Mouse (Mus musculus) hindbrain, embryonic 10.5 days (tissue): Measurements from ENCODE around the gene Abhd6. TPM values are rescaled to one million over a fixed set of nuclear protein-coding genes. Genes with fewer than 3 reads are reported as not detected.

Source experiments
- DNase-seq: peaks from one replicate; pipeline ENCODE4 v3.0.0-alpha.2; 2017; ENCODE audit warnings: low spot score
- H3K27ac ChIP-seq: fragments of 300-500 bp; sonication (generic); 2 replicates; pipeline ENCODE4 v1.5.1; 2016; ENCODE audit warnings: mild to moderate bottlenecking, moderate library complexity
- H3K27me3 ChIP-seq: fragments of 300-500 bp; sonication (generic); 2 replicates; pipeline ENCODE4 v1.6.1; 2016; ENCODE audit warnings: mild to moderate bottlenecking; ENCODE audit not compliant: poor library complexity, insufficient read depth, severe bottlenecking
- H3K36me3 ChIP-seq: fragments of 300-500 bp; sonication (generic); 2 replicates; pipeline ENCODE4 v1.6.1; 2016; ENCODE audit warnings: mild to moderate bottlenecking, moderate library complexity
- H3K4me1 ChIP-seq: fragments of 300-500 bp; sonication (generic); replicated peaks from 2 replicates; pipeline ENCODE4 v1.6.1; 2016; ENCODE audit warnings: mild to moderate bottlenecking
- H3K4me3 ChIP-seq: fragments of 300-500 bp; sonication (generic); 2 replicates; pipeline ENCODE4 v1.5.1; 2016; ENCODE audit warnings: mild to moderate bottlenecking, moderate library complexity
- H3K9me3 ChIP-seq: fragments of 300-500 bp; sonication (generic); 2 replicates; pipeline ENCODE4 v1.6.1; 2016; ENCODE audit warnings: mild to moderate bottlenecking, moderate library complexity
- WGBS: fragments of 180-500 bp; shearing (Covaris S2); methylation state at CpG from one replicate; pipeline ENCODE4 v1.1.7; 2016; 5-methylcytosine and 5-hydroxymethylcytosine counted together
- polyA plus RNA-seq: library from polyadenylated mRNA; unstranded; fragments of >200 nt; fragmentation: Nextera tagmentation; extraction: Ambion mirVana; gene quantifications from 2 replicates; pipeline ENCODE4 v1.2.1, GENCODE M21; 2016

The Abhd6 gene
- polyA plus RNA-seq, 1 experiment from 2014 or later: 15.1 TPM

DNA sequence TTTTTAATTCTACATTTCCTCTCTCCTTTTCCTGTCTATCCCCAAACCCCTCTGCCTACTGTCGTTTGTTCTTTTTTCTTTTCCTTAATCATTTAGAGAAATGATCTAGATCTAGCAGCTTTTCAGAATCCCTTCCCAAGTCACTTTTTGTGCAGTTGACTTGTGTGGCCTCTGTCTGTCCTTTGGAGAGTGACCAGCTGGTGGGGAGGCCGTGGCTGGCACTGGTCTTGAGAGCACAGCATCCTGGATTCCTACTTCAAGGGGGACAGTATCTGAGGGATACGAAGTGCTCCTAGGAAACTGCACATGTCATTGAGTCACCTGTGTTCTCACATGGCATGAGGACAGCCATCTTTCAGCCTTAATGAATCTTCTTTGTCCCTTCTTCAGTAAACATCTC lies 37.5 kb downstream of the Abhd6 start:
- 83% methylated on average over 3 of the region's 3 CpGs for WGBS
- H3K27ac ChIP-seq: no peak overlapping the region
- H3K27me3 ChIP-seq: no peaks in the 10 kb centered on the region
- no peak overlapping the region for H3K4me3 ChIP-seq
- H3K9me3 ChIP-seq: no peaks in the 10 kb centered on the region
- peaks cover 4% of the 10 kb centered on the region; the same call in 1 of the 2 replicates for H3K36me3 ChIP-seq
- DNase-seq: no peak
- no peaks in the 10 kb centered on the region for H3K4me1 ChIP-seq

DNA sequence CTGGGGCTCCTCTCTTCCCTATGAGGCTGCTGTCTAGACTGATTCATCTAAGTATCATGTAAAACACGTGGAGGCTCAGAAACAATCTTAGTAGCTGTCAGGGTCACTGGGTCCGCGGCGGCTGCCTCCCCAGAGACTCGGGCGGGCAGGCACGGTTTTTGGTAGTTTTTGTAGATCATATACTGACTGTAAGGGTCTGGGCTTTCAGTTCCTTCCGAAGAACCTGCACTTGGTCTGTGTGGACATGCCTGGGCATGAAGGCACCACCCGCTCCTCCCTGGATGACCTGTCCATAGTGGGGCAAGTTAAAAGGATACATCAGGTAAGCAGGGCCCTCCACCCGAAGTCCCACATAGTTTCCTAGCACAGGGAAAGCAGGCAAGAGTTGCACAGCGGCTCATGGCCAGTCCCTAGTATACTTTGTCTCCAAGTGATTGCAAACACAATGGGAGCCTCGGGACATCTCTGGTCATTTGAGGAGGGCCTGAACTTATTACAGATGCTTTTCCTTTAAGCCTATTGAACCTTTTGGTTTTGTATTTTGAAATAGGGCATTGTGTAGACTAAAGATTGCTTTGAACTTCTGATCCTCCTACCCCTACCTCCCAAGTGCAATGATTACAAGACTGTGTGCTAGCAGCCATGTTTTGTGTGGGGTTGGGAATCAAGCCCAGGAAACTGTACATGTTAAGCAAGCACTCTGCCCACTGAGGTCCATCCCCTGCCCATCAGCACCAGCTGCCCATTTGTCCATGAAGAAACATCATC lies 38.4 kb downstream of the Abhd6 start:
- no peak for DNase-seq
- Histone ChIP-seq H3K36me3 (peaks cover 4% of the 10 kb centered on the region; the same call in 1 of the 2 replicates), H3K4me3 (no peak overlapping the region), H3K9me3 (no peaks in the 10 kb centered on the region), H3K4me1 (no peaks in the 10 kb centered on the region), H3K27ac (no peak overlapping the region), H3K27me3 (no peaks in the 10 kb centered on the region)
- 86% methylated on average over 12 of the region's 12 CpGs for WGBS

DNA sequence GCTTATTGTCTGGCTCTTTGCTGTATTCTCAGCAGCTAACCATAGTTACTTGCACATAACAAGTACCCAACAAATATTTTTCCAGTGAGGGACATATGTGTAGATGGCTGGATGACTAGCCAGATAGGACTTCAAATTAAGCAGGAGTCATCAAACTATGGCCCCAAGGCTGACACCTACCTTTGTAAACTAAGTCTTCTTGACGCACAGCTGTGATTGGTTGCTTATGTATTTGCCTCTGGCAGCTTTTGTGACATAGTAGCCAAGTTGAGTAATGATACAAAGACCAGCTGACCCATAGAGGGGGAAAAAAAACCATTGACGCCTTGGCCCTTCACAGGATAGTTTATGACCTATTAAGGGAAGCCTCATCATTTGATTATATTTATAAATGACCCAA lies 39.4 kb downstream of the Abhd6 start:
- Histone ChIP-seq H3K4me1 (no peaks in the 10 kb centered on the region), H3K27ac (no peak overlapping the region), H3K9me3 (no peaks in the 10 kb centered on the region), H3K36me3 (peaks cover 10% of the 10 kb centered on the region; the same call in 1 of the 2 replicates), H3K4me3 (no peak overlapping the region), H3K27me3 (no peaks in the 10 kb centered on the region)
- no peak for DNase-seq
- WGBS: 92% methylated on average over 2 of the region's 2 CpGs

DNA sequence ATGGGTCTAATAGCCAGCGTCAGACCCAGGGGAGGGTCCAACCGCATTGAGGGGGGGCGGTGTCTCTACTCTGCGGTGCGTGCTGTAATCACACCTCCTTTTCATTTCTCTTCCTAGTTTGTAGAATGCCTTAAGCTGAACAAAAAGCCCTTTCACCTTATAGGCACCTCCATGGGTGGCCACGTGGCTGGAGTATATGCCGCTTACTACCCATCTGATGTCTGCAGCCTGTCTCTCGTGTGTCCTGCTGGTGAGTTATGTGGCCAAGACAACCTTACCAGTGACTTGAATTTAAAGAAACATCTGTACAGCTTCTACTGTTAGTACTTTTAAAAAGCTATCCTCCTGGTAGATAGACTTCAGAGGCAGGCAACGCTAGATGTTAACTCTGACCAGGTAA lies 39.9 kb downstream of the Abhd6 start:
- H3K9me3 ChIP-seq: no peaks in the 10 kb centered on the region
- H3K27me3 ChIP-seq: no peaks in the 10 kb centered on the region
- WGBS: 94% methylated on average over 9 of the region's 9 CpGs
- H3K36me3 ChIP-seq: peaks cover 12% of the 10 kb centered on the region; the same call in 1 of the 2 replicates
- H3K4me1 ChIP-seq: no peaks in the 10 kb centered on the region
- no peak overlapping the region for H3K27ac ChIP-seq
- H3K4me3 ChIP-seq: no peak overlapping the region
- DNase-seq: no peak

DNA sequence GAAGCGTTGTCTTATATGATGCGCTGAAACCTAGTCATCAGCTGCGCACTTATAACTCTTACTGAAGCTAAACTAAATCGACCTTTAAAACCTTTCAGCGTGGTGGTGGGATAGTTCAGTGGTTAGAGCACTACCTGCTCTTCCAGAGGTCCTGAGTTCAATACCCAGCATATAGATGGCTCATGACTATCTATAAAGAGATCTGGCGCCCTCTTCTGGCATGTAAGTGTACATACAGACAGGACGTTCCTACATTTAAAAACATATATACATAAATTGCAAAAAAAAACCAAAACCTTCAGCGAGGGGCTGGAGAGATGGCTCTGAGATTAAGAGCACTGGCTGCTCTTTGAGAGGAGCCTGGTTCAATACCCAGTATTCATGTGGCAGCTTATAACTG lies 41.6 kb downstream of the Abhd6 start:
- DNase-seq: no peak
- no peak overlapping the region for H3K27ac ChIP-seq
- H3K36me3 ChIP-seq: peaks cover 23% of the 10 kb centered on the region
- no peak overlapping the region for H3K4me3 ChIP-seq
- no peaks in the 10 kb centered on the region for H3K27me3 ChIP-seq
- no peaks in the 10 kb centered on the region for H3K9me3 ChIP-seq
- H3K4me1 ChIP-seq: no peaks in the 10 kb centered on the region
- WGBS: 70% methylated on average over 8 of the region's 8 CpGs

DNA sequence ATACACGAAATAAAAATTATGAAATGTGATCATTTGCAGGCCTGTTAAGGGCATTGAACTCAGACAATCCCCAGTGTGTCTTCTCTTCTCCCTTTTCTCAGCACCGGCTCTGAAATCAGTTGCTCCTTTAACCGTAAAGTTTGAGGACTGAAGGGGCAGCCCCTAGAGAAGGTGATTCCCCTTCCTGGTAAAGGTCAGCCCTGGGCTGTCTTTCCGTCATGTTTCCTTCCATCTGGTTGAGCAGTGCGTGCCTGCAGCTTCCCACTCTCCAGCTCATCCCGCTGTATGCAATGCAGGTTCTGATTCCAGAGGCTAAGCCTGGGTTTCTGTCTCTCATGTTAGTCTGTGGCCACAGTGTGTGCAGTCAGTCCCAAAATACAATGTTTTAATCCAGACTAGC lies 42.1 kb downstream of the Abhd6 start:
- WGBS: 85% methylated on average over 6 of the region's 6 CpGs
- no peak overlapping the region for H3K27ac ChIP-seq
- peaks cover 26% of the 10 kb centered on the region for H3K36me3 ChIP-seq
- H3K27me3 ChIP-seq: no peaks in the 10 kb centered on the region
- H3K4me1 ChIP-seq: no peaks in the 10 kb centered on the region
- DNase-seq: no peak
- H3K9me3 ChIP-seq: no peaks in the 10 kb centered on the region
- H3K4me3 ChIP-seq: no peak overlapping the region

DNA sequence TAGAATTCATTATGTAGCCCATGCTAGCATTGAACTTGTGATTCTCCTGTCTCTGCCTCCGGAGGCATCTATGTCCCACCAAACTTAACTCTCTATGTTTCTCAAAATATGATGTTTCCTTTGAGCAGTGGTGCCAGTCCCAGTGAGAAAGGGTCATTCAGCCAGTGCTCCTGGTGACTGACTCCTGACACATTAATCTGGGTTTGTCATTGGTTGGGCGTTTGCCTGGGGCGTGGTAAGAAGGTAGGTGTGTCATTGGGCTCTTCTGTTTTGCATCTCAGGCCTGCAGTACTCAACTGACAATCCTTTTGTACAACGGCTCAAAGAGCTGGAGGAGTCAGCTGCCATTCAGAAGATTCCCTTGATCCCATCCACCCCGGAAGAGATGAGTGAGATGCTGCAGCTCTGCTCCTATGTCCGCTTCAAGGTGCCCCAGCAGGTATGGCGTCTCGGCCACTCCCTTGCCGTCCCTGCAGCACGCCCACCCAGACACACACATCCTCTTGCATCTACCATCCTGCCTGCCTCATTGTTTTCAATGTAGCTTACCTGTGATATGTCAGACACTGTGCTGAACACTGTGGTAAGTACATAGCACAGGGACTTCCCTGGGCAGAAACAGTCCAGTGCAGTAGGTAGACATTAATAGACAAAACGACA lies 42.6 kb downstream of the Abhd6 start:
- 84% methylated on average over 11 of the region's 11 CpGs for WGBS
- no peak overlapping the region for H3K4me3 ChIP-seq
- no peaks in the 10 kb centered on the region for H3K9me3 ChIP-seq
- H3K4me1 ChIP-seq: no peaks in the 10 kb centered on the region
- H3K36me3 ChIP-seq: peaks cover 29% of the 10 kb centered on the region
- no peak for DNase-seq
- no peak overlapping the region for H3K27ac ChIP-seq
- no peaks in the 10 kb centered on the region for H3K27me3 ChIP-seq

DNA sequence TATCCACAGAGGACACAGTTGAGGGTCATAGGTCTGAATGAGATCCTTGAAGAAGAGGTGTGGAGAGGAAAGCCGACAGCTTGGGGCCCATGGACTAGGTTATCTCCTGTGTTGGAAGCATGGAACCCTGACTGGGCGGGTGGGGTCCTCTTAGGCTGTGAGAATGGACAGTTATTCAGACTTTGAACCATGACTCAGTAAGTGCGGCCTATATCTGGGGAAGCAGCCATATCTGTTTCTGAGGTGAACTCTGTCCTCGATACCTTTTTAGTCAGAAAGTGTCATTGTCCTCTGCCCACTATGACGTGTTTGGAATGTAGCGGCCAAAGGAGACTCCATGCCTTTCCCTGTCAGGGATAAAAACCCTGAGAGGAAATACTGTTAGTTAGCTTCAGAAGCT lies 44.1 kb downstream of the Abhd6 start:
- no peaks in the 10 kb centered on the region for H3K9me3 ChIP-seq
- no peak for DNase-seq
- no peaks in the 10 kb centered on the region for H3K27me3 ChIP-seq
- H3K27ac ChIP-seq: no peak overlapping the region
- peaks cover 29% of the 10 kb centered on the region for H3K36me3 ChIP-seq
- H3K4me1 ChIP-seq: no peaks in the 10 kb centered on the region
- H3K4me3 ChIP-seq: no peak overlapping the region
- WGBS: 93% methylated on average over 6 of the region's 6 CpGs

DNA sequence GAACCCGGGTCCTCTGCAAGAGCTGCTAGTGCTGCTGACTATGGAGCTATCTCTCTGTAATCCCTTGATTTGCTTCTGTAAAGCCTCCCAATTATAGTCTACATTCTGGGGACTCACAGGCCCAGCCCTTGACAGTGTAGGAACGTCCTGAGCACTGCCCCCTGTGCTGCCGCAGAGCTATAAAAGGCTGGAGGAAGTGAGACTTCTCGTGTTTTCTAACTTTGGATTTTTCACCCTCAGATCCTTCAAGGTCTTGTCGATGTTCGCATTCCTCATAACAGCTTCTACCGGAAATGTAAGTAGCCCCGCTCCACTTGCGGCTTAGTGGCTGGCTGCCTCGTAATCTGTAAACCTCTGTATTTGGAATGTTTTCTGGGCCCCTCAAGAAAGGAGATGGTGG lies 46.6 kb downstream of the Abhd6 start:
- Histone ChIP-seq H3K4me1 (peaks cover 5% of the 10 kb centered on the region), H3K36me3 (peaks cover 29% of the 10 kb centered on the region), H3K27ac (no peak overlapping the region), H3K4me3 (no peak overlapping the region), H3K9me3 (no peaks in the 10 kb centered on the region), H3K27me3 (no peaks in the 10 kb centered on the region)
- DNase-seq: no peak
- WGBS: 92% methylated on average over 10 of the region's 10 CpGs

DNA sequence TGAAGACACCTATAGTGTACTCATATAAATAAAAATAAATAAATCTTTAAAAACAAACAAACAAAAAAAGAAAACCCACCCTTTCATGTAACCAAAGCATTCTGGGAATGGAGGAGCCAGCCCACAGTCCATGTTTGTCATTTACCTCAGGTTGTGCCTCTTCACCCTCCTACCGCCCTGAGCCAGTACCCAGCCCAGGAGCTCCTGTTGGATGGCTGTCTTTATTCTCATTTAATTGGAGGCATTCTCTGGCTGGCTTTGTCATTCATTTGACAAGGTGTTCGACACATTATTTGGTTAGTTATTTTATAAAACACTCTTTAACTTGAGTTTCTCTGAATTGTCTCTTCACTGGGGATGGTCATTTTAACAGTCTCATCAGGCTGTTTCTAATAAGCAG lies 49.2 kb downstream of the Abhd6 start:
- 90% methylated on average over 2 of the region's 2 CpGs for WGBS
- no peak for DNase-seq
- Histone ChIP-seq H3K4me1 (peaks cover 10% of the 10 kb centered on the region), H3K36me3 (peaks cover 26% of the 10 kb centered on the region), H3K9me3 (no peaks in the 10 kb centered on the region), H3K27ac (no peak overlapping the region), H3K4me3 (no peak overlapping the region), H3K27me3 (no peaks in the 10 kb centered on the region)

DNA sequence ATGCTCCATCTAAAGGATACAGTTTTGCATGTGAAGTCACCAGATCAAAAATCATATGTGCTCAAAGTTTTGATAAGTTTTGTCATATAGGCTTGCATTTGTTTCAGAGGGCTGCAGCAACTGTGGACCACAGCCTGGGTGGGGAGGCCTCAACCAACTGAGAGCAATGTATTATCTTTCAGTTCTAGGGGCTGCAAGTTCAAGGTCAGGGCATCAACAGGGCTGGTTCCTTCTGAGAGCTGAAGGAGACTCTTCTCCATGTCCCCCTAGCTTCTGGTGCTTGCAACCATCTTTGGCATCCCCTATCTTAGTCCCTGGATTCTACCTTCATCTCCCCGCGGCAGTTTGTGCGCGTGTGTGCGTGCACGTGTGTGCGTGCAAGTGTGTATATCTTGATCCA lies 50.0 kb downstream of the Abhd6 start:
- DNase-seq: no peak
- peaks cover 20% of the 10 kb centered on the region for H3K36me3 ChIP-seq
- no peaks in the 10 kb centered on the region for H3K27me3 ChIP-seq
- H3K4me1 ChIP-seq: peaks cover 10% of the 10 kb centered on the region
- no peaks in the 10 kb centered on the region for H3K9me3 ChIP-seq
- 96% methylated on average over 7 of the region's 7 CpGs for WGBS
- H3K4me3 ChIP-seq: no peak overlapping the region
- no peak overlapping the region for H3K27ac ChIP-seq

DNA sequence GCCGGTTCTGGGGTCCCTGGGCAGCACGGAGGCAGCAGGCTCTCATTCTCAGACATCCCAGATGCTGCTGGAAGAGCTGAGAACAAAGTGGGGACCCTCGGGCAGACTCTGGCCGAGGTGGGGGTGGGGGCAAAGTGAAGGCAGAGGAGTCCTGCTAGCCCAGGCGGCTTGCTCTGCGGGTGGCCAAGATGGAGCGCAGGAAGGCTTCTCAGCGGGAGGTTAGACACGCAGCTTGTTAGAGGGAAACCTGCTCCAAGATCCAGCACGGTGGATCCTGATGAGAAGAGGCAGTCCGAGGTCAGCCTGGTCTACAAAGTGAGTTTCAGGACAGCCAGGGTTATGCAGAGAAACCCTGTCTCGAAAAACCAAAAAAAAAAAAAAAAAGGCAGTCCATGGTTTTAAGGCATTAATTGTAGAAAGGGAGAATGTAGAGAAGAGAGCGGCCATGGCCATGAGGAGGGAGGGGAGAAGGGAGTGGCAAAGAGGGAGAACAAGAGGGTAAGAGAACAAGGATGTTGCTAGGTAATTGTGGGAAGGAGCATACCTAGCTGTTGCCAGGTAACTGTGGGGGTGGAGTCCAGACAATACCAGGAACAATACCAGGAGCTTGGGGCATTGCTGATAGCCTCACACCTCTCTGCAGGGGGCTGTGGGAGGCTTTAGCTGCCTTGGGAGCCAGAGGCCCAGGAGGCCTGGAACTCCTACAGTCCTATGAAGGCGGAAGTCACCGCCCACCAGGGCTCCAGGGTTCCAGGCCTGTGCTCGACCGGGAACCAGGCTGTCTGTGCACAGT lies 51.8 kb downstream of the Abhd6 start:
- Histone ChIP-seq H3K27ac (peak overlapping the region; percentile 62), H3K9me3 (no peaks in the 10 kb centered on the region), H3K4me3 (no peak overlapping the region), H3K4me1 (peaks cover 10% of the 10 kb centered on the region), H3K36me3 (0 out of 2 replicates have a peak, but pooled peaks cover 9% of the 10 kb centered on the region), H3K27me3 (no peaks in the 10 kb centered on the region)
- 19% methylated on average over 17 of the region's 17 CpGs for WGBS
- DNase-seq: peak; percentile 6

DNA sequence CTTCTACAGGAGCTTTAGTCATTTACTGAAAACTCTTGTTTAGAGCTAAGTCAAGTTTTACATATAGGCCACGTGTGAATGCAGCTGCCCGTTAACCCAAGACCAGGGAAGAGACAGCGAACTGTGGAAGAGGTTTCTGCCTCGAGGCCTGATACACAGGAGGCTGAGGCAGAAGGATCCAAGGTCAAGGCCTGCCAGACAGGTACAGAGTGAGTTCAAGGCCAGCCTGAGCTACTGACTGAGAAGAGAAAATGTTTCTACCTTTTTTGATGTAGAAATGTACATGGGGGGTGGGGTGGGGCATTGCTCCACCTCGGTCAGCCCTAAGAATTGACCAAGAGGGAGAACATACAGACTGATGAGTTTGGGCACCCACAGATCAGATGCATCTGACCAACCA lies 53.4 kb downstream of the Abhd6 start:
- Histone ChIP-seq H3K36me3 (0 out of 2 replicates have a peak, but pooled peaks cover 4% of the 10 kb centered on the region), H3K27me3 (no peaks in the 10 kb centered on the region), H3K9me3 (no peaks in the 10 kb centered on the region), H3K27ac (no peak overlapping the region), H3K4me1 (peaks cover 10% of the 10 kb centered on the region), H3K4me3 (no peak overlapping the region)
- WGBS: 92% methylated on average over 5 of the region's 5 CpGs
- DNase-seq: no peak
